Mouse (Mus musculus): ENCODE results near the gene Clca3a1.

DNA sequence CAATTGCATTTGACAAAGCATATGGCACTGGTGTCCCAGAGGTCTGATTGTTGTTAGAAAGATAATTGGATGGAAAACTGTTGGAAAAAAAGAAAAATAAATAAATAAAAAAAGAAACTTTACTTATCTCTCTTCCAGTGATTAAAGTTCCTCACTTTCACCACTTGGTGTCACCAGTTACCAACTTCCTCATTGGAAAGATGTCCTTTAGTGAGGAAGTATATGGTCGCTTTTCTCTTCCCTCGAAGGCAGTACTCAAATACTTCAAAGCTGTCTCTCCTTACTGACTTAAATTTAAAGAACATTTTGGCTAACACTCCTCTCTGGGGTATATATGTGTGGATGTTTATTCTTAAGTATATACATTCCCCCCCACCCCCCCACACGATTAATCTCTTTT lies 68.7 kb downstream of the Clca3a1 start:
- TF ChIP-seq CTCF (IDR thresholded peaks at IDR 0.05; ENCODE audit: control insufficient read depth, insufficient read depth, insufficient read length) (no peak), USF1 (IDR thresholded peaks at IDR 0.05; ENCODE audit: low read depth) (no peak), CEBPB (IDR thresholded peaks at IDR 0.05; ENCODE audit: low read depth) (no peak), MAX (IDR thresholded peaks at IDR 0.05) (no peak), FOSL1 (IDR thresholded peaks at IDR 0.05; ENCODE audit: insufficient read depth, low read length, poor library complexity, severe bottlenecking) (no peak), MYOG (IDR thresholded peaks at IDR 0.05; ENCODE audit: control insufficient read depth, extremely low read depth, insufficient read length) (no peak)
